8 mouse cellular contexts compared by ENCODE assay signal in the genomic region with DNA sequence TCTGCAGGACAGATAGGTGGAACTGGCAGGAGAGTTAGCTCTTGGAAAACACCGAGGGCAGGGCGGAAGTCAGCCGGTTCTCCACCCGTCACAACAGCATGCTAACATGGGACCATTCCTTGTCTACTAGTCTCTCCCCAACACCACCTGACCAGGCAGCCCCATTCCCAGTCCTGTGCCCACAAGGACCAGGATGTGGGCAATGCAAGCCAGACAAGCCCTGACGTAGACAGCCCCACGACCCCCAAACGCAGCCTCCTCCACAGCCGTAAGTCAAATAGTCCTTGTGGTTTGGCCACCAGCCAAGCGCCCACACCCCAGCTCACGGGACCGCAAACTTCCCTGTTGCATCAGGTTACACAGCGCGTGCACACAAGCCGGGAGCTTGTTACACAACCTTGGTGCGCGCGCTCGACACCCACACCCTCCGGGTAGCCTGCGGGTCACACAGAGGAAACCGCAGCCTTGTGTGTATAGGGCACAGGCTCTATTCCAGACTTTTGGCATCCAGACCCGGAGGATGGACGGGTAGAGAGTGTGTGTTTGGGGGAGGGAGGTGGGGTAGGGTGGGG. TPM values are rescaled to one million over a fixed set of nuclear protein-coding genes. Genes with fewer than 3 reads are reported as not detected.
A peak's percentile ranks its signal among the peaks of the same experiment; 100 is the strongest.
DNase-seq lines count a peak whose midpoint lies in the region; ATAC-seq and TF ChIP-seq lines count a peak whose summit lies in the region.

No protein-coding gene starts in this region.

- peak; percentile 69 to 89 for TF ChIP-seq EP300 in MEL (IDR thresholded peaks at IDR 0.05; ENCODE audit: low read depth in 1 of 2, low read length in 2 of 2)
- TF ChIP-seq EP300 in liver, embryonic 14.5 days (IDR thresholded peaks at IDR 0.05; ENCODE audit: low read depth): no peak

- peaks cover 34 to 63% of the 10 kb centered on the region in 2 experiments for H3K4me1 ChIP-seq in MEL (ENCODE audit: control insufficient read depth in 1 of 2, insufficient read depth in 2 of 2, low read length in 2 of 2)
- H3K4me1 ChIP-seq in cerebellum, adult 2 months (ENCODE audit: control insufficient read depth, insufficient read depth, low read length): no peaks in the 10 kb centered on the region
- peaks cover 0 to 13% of the 10 kb centered on the region in 2 experiments; a peak in 2 of 4 replicates for H3K4me1 ChIP-seq in liver, embryonic 14.5 days (replicated peaks; ENCODE audit: control insufficient read depth in 2 of 2, insufficient read depth in 2 of 2, low read length in 1 of 2)
- 0 out of 2 replicates have a peak, but pooled peaks cover 2% of the 10 kb centered on the region for H3K4me1 ChIP-seq in forebrain, embryonic 16.5 days (replicated peaks; ENCODE audit: control insufficient read depth, insufficient read depth, low read length)

- H3K36me3 ChIP-seq in MEL (ENCODE audit: control insufficient read depth in 1 of 2, insufficient read depth in 2 of 2, low read length in 2 of 2): peaks cover 0 to 47% of the 10 kb centered on the region in 2 experiments; a peak in 2 of 4 replicates
- H3K36me3 ChIP-seq in liver, embryonic 14.5 days (replicated peaks; ENCODE audit: control insufficient read depth, insufficient read depth, low read depth): no peaks in the 10 kb centered on the region
- H3K36me3 ChIP-seq in forebrain, embryonic 16.5 days (ENCODE audit: control insufficient read depth, insufficient read depth): no peaks in the 10 kb centered on the region

- no peaks in the 10 kb centered on the region for H3K9me3 ChIP-seq in MEL (replicated peaks; ENCODE audit: insufficient read depth, low read length)
- no peaks in the 10 kb centered on the region for H3K9me3 ChIP-seq in liver, embryonic 14.5 days (ENCODE audit: control insufficient read depth, low read length)
- no peaks in the 10 kb centered on the region for H3K9me3 ChIP-seq in forebrain, embryonic 16.5 days (ENCODE audit: control insufficient read depth, low read length)

- peak; percentile 98 for DNase-seq in 416B (ENCODE audit: low read depth)
- peak; percentile 99 for DNase-seq in MEL (ENCODE audit: low read depth, low spot score)
- DNase-seq in cerebellum, adult 2 months: peak; percentile 39 to 41
- DNase-seq in heart, adult 9 months (ENCODE audit: low spot score in 2 of 2): peak; percentile 69 to 79
- peak; percentile 48 to 69 for DNase-seq in kidney, adult 8-10 months
- peak; percentile 54 to 64 (median 54) for DNase-seq in liver, embryonic 14.5 days (ENCODE audit: low read depth in 3 of 3, low spot score in 3 of 3)
- peak; percentile 72 for DNase-seq in skeletal muscle tissue, adult 2 months (ENCODE audit: low read depth, low spot score)

- no peak for TF ChIP-seq RAD21 in MEL (IDR thresholded peaks at IDR 0.05; ENCODE audit: low read depth, low read length)

- ATAC-seq in liver, embryonic 14.5 days (ENCODE audit: insufficient read depth): peak; percentile 78
- ATAC-seq in forebrain, embryonic 16.5 days: no peak

- peak overlapping the region; percentile 48 to 69 for H3K4me3 ChIP-seq in MEL (ENCODE audit: control insufficient read depth in 1 of 2, insufficient read depth in 1 of 2, low read depth in 2 of 2, low read length in 2 of 2)
- H3K4me3 ChIP-seq in cerebellum, adult 2 months (replicated peaks; ENCODE audit: insufficient read depth, low read depth, low read length): peak overlapping the region; percentile 53
- no peak overlapping the region for H3K4me3 ChIP-seq in liver, embryonic 14.5 days (ENCODE audit: insufficient read depth in 1 of 2, low read depth in 2 of 2, low read length in 2 of 2)
- no peak overlapping the region for H3K4me3 ChIP-seq in forebrain, embryonic 16.5 days (replicated peaks; ENCODE audit: low read length)

- WGBS in cerebellum, adult 2 months: 20% methylated on average over 23 of the region's 23 CpGs
- WGBS in liver, embryonic 14.5 days (ENCODE audit: insufficient replicate concordance): 2% methylated on average over 23 of the region's 23 CpGs
- WGBS in forebrain, embryonic 16.5 days: 67% methylated on average over 23 of the region's 23 CpGs

- H3K4me2 ChIP-seq in liver, embryonic 14.5 days (ENCODE audit: low read depth): peak overlapping the region; percentile 44
- no peak overlapping the region for H3K4me2 ChIP-seq in forebrain, embryonic 16.5 days (ENCODE audit: low read length)

- H3K27ac ChIP-seq in MEL (ENCODE audit: control insufficient read depth, low read depth, low read length): peak overlapping the region; percentile 100
- no peak overlapping the region for H3K27ac ChIP-seq in cerebellum, adult 2 months (ENCODE audit: insufficient read depth, low read length)
- H3K27ac ChIP-seq in liver, embryonic 14.5 days: no peak overlapping the region
- no peak overlapping the region for H3K27ac ChIP-seq in forebrain, embryonic 16.5 days (ENCODE audit: low read length)

- H3K79me2 ChIP-seq in MEL (ENCODE audit: control insufficient read depth, insufficient read depth, low read length, poor library complexity): no peaks in the 10 kb centered on the region; the same call in 1 of the 2 replicates

- TF ChIP-seq POLR2A in MEL (IDR thresholded peaks at IDR 0.05; ENCODE audit: control insufficient read depth in 1 of 2, insufficient read depth in 1 of 2, low read depth in 1 of 2, low read length in 2 of 2, poor library complexity in 1 of 2): peak in 1 of 2 experiments; percentile 55; a peak in 1 of 4 replicates
- no peak for TF ChIP-seq POLR2A in cerebellum, adult 2 months (IDR thresholded peaks at IDR 0.05; ENCODE audit: borderline replicate concordance, insufficient read depth, low read length)

- peak overlapping the region; percentile 86 for H3K9ac ChIP-seq in MEL (ENCODE audit: control insufficient read depth, low read depth, low read length, poor library complexity, severe bottlenecking)
- no peak overlapping the region for H3K9ac ChIP-seq in liver, embryonic 14.5 days (replicated peaks)
- no peak overlapping the region for H3K9ac ChIP-seq in forebrain, embryonic 16.5 days (replicated peaks; ENCODE audit: low read depth, low read length)

- no peak for TF ChIP-seq CTCF in MEL (IDR thresholded peaks at IDR 0.05 in 2 of 3, conservative IDR thresholded peaks at IDR 0.05 in 1 of 3; ENCODE audit: control insufficient read depth in 1 of 3, insufficient read depth in 1 of 3, low read depth in 2 of 3, low read length in 3 of 3, poor library complexity in 1 of 3, severe bottlenecking in 1 of 3)
- TF ChIP-seq CTCF in cerebellum, adult 2 months (IDR thresholded peaks at IDR 0.05; ENCODE audit: borderline replicate concordance, insufficient read depth, low read depth, low read length): no peak
- TF ChIP-seq CTCF in liver, embryonic 14.5 days (IDR thresholded peaks at IDR 0.05; ENCODE audit: low read depth): no peak

- H3K27me3 ChIP-seq in MEL (ENCODE audit: control insufficient read depth in 1 of 2, insufficient read depth in 2 of 2, low read length in 2 of 2): no peaks in the 10 kb centered on the region
- H3K27me3 ChIP-seq in cerebellum, adult 2 months (ENCODE audit: control insufficient read depth, insufficient read depth, low read length): no peaks in the 10 kb centered on the region
- no peaks in the 10 kb centered on the region for H3K27me3 ChIP-seq in liver, embryonic 14.5 days (ENCODE audit: control insufficient read depth, insufficient read depth, low read length)
- no peaks in the 10 kb centered on the region for H3K27me3 ChIP-seq in forebrain, embryonic 16.5 days (replicated peaks; ENCODE audit: control insufficient read depth, insufficient read depth, low read length)

TF ChIP-seq in MEL, 35 proteins besides CTCF, POLR2A, EP300 and RAD21 (continues in another document):
- TF ChIP-seq SMC3 (IDR thresholded peaks at IDR 0.05; ENCODE audit: low read depth, low read length): no peak
- peak; percentile 3; the same call in 1 of the 2 replicates for TF ChIP-seq TAL1 (IDR thresholded peaks at IDR 0.05; ENCODE audit: low read length)
- TF ChIP-seq RCOR1 (IDR thresholded peaks at IDR 0.05; ENCODE audit: low read depth, low read length): peak; percentile 79
- no peak for TF ChIP-seq POLR2AphosphoS5 (IDR thresholded peaks at IDR 0.05; ENCODE audit: borderline replicate concordance, low read depth, low read length)
- TF ChIP-seq GABPA (IDR thresholded peaks at IDR 0.05; ENCODE audit: low read depth, low read length): no peak
- TF ChIP-seq GATA1 (IDR thresholded peaks at IDR 0.05; ENCODE audit: low read depth, low read length): no peak
- TF ChIP-seq USF2 (IDR thresholded peaks at IDR 0.05; ENCODE audit: borderline replicate concordance in 1 of 2, insufficient read depth in 1 of 2, low read depth in 1 of 2, low read length in 2 of 2): no peak
- peak; percentile 55; the same call in 1 of the 2 replicates for TF ChIP-seq USF1 (IDR thresholded peaks at IDR 0.05; ENCODE audit: low read depth, low read length)
- peak; percentile 72; the same call in 1 of the 2 replicates for TF ChIP-seq MYC (IDR thresholded peaks at IDR 0.05; ENCODE audit: low read depth, low read length)
- TF ChIP-seq ZKSCAN1 (IDR thresholded peaks at IDR 0.05; ENCODE audit: low read depth, low read length): no peak
- no peak for TF ChIP-seq CHD1 (IDR thresholded peaks at IDR 0.05; ENCODE audit: low read depth, low read length)
- no peak; the same call in none of the 2 replicates for TF ChIP-seq TBP (IDR thresholded peaks at IDR 0.05; ENCODE audit: low read depth, low read length)
- TF ChIP-seq NELFE (IDR thresholded peaks at IDR 0.05; ENCODE audit: low read depth, low read length): peak; percentile 24; the same call in 1 of the 2 replicates
- peak; percentile 100 for TF ChIP-seq BHLHE40 (IDR thresholded peaks at IDR 0.05; ENCODE audit: borderline replicate concordance, low read depth, low read length)
- TF ChIP-seq ZC3H11A (IDR thresholded peaks at IDR 0.05; ENCODE audit: low read depth, low read length): no peak

RNA-seq across cellular contexts. Expression of a gene that starts 37.0 kb away (rescaled TPM):
- 177 and 181 TPM in 2 replicates for total RNA-seq in MEL (2012; rRNA removed)
- polyA plus RNA-seq in MEL (2012; ENCODE audit: insufficient read depth in 1 of 2, insufficient read length in 2 of 2, low read depth in 1 of 2, low replicate concordance in 2 of 2, missing spikeins in 1 of 2): 100 to 1,000 TPM in 1 of 2 experiments, not detected in 1; 159 TPM
- polyA plus RNA-seq in cerebellum, adult 2 months (2012; rRNA removed): 131 and 134 TPM in 2 replicates
- polyA plus RNA-seq in liver, embryonic 14.5 days (2012; rRNA removed): 22.8 and 29.7 TPM in 2 replicates
- polyA plus RNA-seq in liver, embryonic 14.5 days (2014; fragmentation: Nextera tagmentation; extraction: Ambion mirVana): 65.2 and 68.5 TPM in 2 replicates
- polyA plus RNA-seq in forebrain, embryonic 16.5 days (2015; fragmentation: Nextera tagmentation; extraction: Ambion mirVana): 125 and 137 TPM in 2 replicates

RNA-seq across cellular contexts. Expression of a gene that starts 41.6 kb away (rescaled TPM):
- total RNA-seq in MEL (2012; rRNA removed): 16.1 and 39.4 TPM in 2 replicates
- polyA plus RNA-seq in MEL (2012; ENCODE audit: insufficient read depth in 1 of 2, insufficient read length in 2 of 2, low read depth in 1 of 2, low replicate concordance in 2 of 2, missing spikeins in 1 of 2): 10 to 100 TPM in 1 of 2 experiments, not detected in 1; 38.6 TPM
- polyA plus RNA-seq in cerebellum, adult 2 months (2012; rRNA removed): 195 and 196 TPM in 2 replicates
- 27.9 and 33.9 TPM in 2 replicates for polyA plus RNA-seq in liver, embryonic 14.5 days (2012; rRNA removed)
- polyA plus RNA-seq in liver, embryonic 14.5 days (2014; fragmentation: Nextera tagmentation; extraction: Ambion mirVana): 1.2 and 1.7 TPM in 2 replicates
- 2.5 and 3.3 TPM in 2 replicates for polyA plus RNA-seq in forebrain, embryonic 16.5 days (2015; fragmentation: Nextera tagmentation; extraction: Ambion mirVana)

Comparison
In these comparisons a context has a peak if more than half of its experiments do, and no peak if none do; other contexts are left out.
1. DNase-seq: peak in every context shown above with its lines; median percentile 99 in MEL; 98 in 416B; 74 in heart, adult 9 months; 72 in skeletal muscle tissue, adult 2 months; 58 in kidney, adult 8-10 months; 54 in liver, embryonic 14.5 days; 40 in cerebellum, adult 2 months.
2. H3K4me3 ChIP-seq: peak in MEL (2 of 2) and cerebellum, adult 2 months (single experiment); none in liver, embryonic 14.5 days (0 of 2) and forebrain, embryonic 16.5 days (single experiment).